Comparison of ENCODE assay signal across 8 mouse cellular contexts in genomic region chr14:121798411-121798799, GRCm38 (mm10). TPM values are rescaled to one million over a fixed set of nuclear protein-coding genes. Genes with fewer than 3 reads are reported as not detected.
DNase-seq lines count a peak whose midpoint lies in the region; ATAC-seq lines count a peak whose summit lies in the region.

No protein-coding gene starts in this region.

- peak; percentile 94 for DNase-seq in adipocyte (ENCODE audit: low spot score)
- peak; percentile 95 for DNase-seq in embryo, embryonic 10 days (ENCODE audit: low spot score)
- peak; percentile 86 for DNase-seq in gastrocnemius, postnatal 10 days
- peak; percentile 95 for DNase-seq in induced T-regulatory cell, adult 2 months (ENCODE audit: low read depth)
- peak; percentile 89 to 94 for DNase-seq in left cerebral cortex, adult 9 months (ENCODE audit: low spot score in 2 of 2)
- peak; percentile 89 for DNase-seq in right cerebral cortex, postnatal 25 days
- DNase-seq in urinary bladder, postnatal 4 days (ENCODE audit: low spot score in 2 of 2) = peak; percentile 86 to 89

- ATAC-seq in megakaryocyte progenitor cell, adult 5-6 weeks (replicated peaks; ENCODE audit: poor library complexity) = peak; percentile 69

RNA-seq across cellular contexts. Expression of gene Dock9, which starts 0.8 kb away (rescaled TPM):
- total RNA-seq in gastrocnemius, postnatal 10 days (2021) = 10 to 100 TPM; 28.3 to 35.0 TPM
- total RNA-seq in megakaryocyte progenitor cell, adult 5-6 weeks (2015) = 8.7 and 11.6 TPM in 2 replicates
- 14.3 and 15.3 TPM in 2 replicates for total RNA-seq in megakaryocyte progenitor cell, adult 5-6 weeks (2017)

Comparison
In these comparisons a context has a peak if more than half of its experiments do, and no peak if none do; other contexts are left out.
1. Peak in every context shown above with its lines: DNase-seq and ATAC-seq.